Mouse (Mus musculus): ENCODE data around the gene Cltb. TPM values are rescaled to one million over a fixed set of nuclear protein-coding genes. Genes with fewer than 3 reads are reported as not detected.
"Not testable (repeated sequence)": the region's sequence is repeated elsewhere in the genome, so short reads cannot be mapped to it uniquely, and the experiment has no call there.

The Cltb gene
- polyA plus RNA-seq, 1 experiment from 2014 or later = 154 TPM

DNA sequence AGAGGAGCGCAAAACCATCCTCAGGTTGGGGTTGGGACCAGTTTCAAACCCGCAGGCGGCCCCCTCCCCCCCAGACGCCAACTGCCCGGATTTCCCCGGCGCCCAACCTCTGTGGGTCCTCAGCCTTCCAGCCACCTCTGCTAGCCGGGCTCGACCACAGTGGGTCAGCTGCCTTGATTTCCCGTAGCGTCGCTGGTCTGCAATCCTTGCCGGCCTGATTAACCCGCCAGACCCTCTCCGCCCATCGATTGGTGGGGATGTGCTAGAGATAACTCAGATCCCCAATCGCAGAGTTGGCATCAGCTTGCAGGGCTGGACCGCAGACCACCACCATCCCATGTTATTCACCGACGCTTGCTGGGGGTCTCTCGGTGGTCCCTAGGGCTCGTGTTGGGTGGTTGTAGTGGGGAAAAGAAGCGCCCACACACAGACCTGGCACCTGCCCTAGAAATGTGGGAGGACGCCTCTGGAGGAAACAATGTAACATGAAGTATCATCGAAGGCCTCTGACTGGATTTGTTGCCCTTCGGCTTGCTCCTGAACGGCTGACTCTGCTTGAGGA, 10.9 kb upstream of the Cltb start:
- Histone ChIP-seq H3K27ac (ENCODE audit: low read depth, low read length) (peak overlapping the region; percentile 80), H3K9ac (ENCODE audit: low read depth, low read length) (peak overlapping the region; percentile 95), H3K9me3 (ENCODE audit: control insufficient read depth) (no peaks in the 10 kb centered on the region), H3K4me3 (ENCODE audit: low read depth, low read length) (peak overlapping the region; percentile 95), H3K36me3 (ENCODE audit: control insufficient read depth, insufficient read depth) (no peaks in the 10 kb centered on the region), H3K27me3 (replicated peaks; ENCODE audit: control insufficient read depth, insufficient read depth, low read length) (no peaks in the 10 kb centered on the region), H3K4me1 (replicated peaks; ENCODE audit: control insufficient read depth, insufficient read depth, low read length) (0 out of 2 replicates have a peak, but pooled peaks cover 2% of the 10 kb centered on the region), H3K4me2 (replicated peaks; ENCODE audit: low read depth) (peak overlapping the region; percentile 77)
- under 1% methylated on average over 27 of the region's 27 CpGs for WGBS
- TF ChIP-seq CTCF (IDR thresholded peaks at IDR 0.05; ENCODE audit: low read depth) = no peak
- ATAC-seq = peak; percentile 46

DNA sequence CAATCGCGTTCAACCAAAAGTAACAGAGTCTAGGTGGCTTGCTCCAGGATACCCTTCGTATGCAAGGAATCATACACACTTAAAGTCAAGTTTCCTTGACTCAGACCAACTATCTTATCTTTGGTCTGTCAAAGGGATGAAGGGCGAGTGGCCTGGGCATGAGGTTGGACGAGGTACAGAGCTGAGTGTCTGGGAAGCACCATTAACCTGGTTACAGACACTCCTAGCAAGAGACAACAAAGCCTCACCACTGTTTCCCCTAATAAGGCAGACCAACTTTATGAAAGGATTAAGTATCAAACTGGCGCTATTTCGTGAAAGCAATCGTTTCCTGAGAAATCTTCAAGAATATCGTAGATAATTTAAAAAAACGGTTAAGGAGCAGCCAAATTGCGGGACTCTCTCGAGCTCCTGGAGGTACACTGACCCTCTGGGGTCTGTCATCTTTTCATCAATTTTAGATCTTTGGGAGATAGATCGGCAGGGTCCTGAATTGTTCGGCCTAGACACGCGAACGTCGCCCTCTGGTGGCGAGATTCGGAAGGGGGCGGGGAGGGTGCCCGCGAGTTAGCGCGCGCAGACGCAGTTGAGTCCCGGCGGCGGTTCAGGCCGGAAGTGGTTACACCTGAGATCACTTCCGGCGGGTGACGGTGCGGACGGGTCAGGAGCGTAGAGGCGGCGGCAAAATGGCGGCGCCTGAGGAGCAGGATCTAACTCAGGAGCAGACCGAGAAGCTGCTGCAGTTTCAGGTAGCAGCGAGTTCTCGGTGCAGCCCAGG, 10.2 kb upstream of the Cltb start, which contains the start of gene Faf2:
Gene Faf2 (plus strand): TSS at position 630 of the 778 bp plus-strand sequence.
- H3K4me1 ChIP-seq (replicated peaks; ENCODE audit: control insufficient read depth, insufficient read depth, low read length) = 0 out of 2 replicates have a peak, but pooled peaks cover 2% of the 10 kb centered on the region
- peak within 1 kb of the TSS; percentile 80 for H3K27ac ChIP-seq (ENCODE audit: low read depth, low read length)
- peak within 1 kb of the TSS; percentile 95 for H3K9ac ChIP-seq (ENCODE audit: low read depth, low read length)
- ATAC-seq = peak; percentile 95
- no peaks in the 10 kb centered on the region for H3K27me3 ChIP-seq (replicated peaks; ENCODE audit: control insufficient read depth, insufficient read depth, low read length)
- no peaks in the 10 kb centered on the region for H3K9me3 ChIP-seq (ENCODE audit: control insufficient read depth)
- H3K4me3 ChIP-seq (ENCODE audit: low read depth, low read length) = peak within 1 kb of the TSS; percentile 95
- peak; percentile 98 for TF ChIP-seq CTCF (IDR thresholded peaks at IDR 0.05; ENCODE audit: low read depth)
- H3K4me2 ChIP-seq (replicated peaks; ENCODE audit: low read depth) = peak within 1 kb of the TSS; percentile 77
- H3K36me3 ChIP-seq (ENCODE audit: control insufficient read depth, insufficient read depth) = no peaks in the 10 kb centered on the region
- WGBS = 9% methylated on average over 44 of the region's 44 CpGs

DNA sequence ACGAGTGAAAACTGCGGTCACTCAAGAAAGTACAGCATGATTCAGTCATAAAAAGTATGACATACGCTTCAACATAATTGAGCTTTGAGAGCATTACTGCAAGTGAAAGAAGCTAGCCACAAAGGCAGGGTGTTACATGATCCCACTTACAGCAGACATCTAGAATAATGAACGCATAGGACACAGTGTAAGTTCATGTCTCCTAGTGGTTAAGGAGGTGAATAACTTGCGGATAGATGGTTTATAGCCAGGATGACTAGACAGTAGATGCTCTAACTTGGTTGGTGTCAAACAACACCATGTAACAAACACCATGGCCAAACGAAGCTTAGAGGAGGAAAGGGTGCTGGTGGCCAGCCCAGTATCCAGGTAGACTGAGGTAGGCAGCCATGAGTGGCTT, 5.9 kb upstream of the Cltb start:
- no peak overlapping the region for H3K9ac ChIP-seq (ENCODE audit: low read depth, low read length)
- H3K36me3 ChIP-seq (ENCODE audit: control insufficient read depth, insufficient read depth) = no peaks in the 10 kb centered on the region
- WGBS = 69% methylated on average over 6 of the region's 6 CpGs
- no peak overlapping the region for H3K4me2 ChIP-seq (replicated peaks; ENCODE audit: low read depth)
- H3K27me3 ChIP-seq (replicated peaks; ENCODE audit: control insufficient read depth, insufficient read depth, low read length) = no peaks in the 10 kb centered on the region
- no peak overlapping the region for H3K27ac ChIP-seq (ENCODE audit: low read depth, low read length)
- ATAC-seq = no peak
- no peaks in the 10 kb centered on the region for H3K4me1 ChIP-seq (replicated peaks; ENCODE audit: control insufficient read depth, insufficient read depth, low read length)
- H3K9me3 ChIP-seq (ENCODE audit: control insufficient read depth) = no peaks in the 10 kb centered on the region
- TF ChIP-seq CTCF (IDR thresholded peaks at IDR 0.05; ENCODE audit: low read depth) = peak; percentile 52
- no peak overlapping the region for H3K4me3 ChIP-seq (ENCODE audit: low read depth, low read length)

DNA sequence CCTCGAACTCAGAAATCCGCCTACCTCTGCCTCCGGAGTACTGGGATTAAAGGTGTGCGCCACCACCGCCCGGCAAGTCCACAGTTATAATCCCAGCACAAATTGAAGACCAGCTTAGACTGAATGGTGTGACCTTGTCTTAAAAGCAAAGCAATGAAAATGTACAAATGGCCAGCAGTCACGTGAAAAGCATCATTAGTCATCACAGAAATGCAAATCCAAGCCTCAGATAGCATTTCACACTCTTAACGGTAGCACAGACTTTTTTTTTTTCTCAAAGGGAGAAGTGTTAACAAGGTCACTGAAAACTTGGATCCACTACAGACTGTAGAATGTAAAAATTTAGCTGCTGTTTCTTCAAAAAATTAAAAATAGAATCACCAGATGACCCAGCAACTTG, 5.2 kb upstream of the Cltb start:
- Histone ChIP-seq H3K9ac (ENCODE audit: low read depth, low read length) (no peak overlapping the region), H3K27ac (ENCODE audit: low read depth, low read length) (no peak overlapping the region), H3K27me3 (replicated peaks; ENCODE audit: control insufficient read depth, insufficient read depth, low read length) (no peaks in the 10 kb centered on the region), H3K9me3 (ENCODE audit: control insufficient read depth) (no peaks in the 10 kb centered on the region), H3K4me3 (ENCODE audit: low read depth, low read length) (no peak overlapping the region), H3K4me2 (replicated peaks; ENCODE audit: low read depth) (no peak overlapping the region), H3K36me3 (ENCODE audit: control insufficient read depth, insufficient read depth) (no peaks in the 10 kb centered on the region), H3K4me1 (replicated peaks; ENCODE audit: control insufficient read depth, insufficient read depth, low read length) (no peaks in the 10 kb centered on the region)
- 73% methylated on average over 8 of the region's 8 CpGs for WGBS
- no peak for ATAC-seq
- TF ChIP-seq CTCF (IDR thresholded peaks at IDR 0.05; ENCODE audit: low read depth) = no peak

DNA sequence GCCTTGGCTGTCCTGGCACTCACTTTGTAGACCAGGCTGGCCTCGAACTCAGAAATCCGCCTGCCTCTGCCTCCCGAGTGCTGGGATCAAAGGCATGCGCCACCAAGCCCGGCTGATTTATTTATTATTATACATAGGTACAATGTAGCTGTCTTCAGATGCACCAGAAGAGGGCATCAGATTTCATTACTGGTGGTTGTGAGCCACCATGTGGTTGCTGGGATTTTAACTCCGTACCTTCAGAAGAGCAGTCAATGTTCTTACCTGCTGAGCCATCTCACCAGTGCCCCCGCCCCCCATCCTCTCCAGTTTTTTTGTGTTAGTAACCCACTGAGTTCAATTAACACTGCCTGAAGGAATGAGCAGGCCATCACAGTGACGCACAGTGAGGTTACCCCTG, 2.0 kb upstream of the Cltb start:
- 82% methylated on average over 8 of the region's 8 CpGs for WGBS
- H3K9ac ChIP-seq (ENCODE audit: low read depth, low read length); H3K9me3 ChIP-seq (ENCODE audit: control insufficient read depth); H3K4me1 ChIP-seq (replicated peaks; ENCODE audit: control insufficient read depth, insufficient read depth, low read length); H3K27ac ChIP-seq (ENCODE audit: low read depth, low read length); H3K4me3 ChIP-seq (ENCODE audit: low read depth, low read length); H3K4me2 ChIP-seq (replicated peaks; ENCODE audit: low read depth); ATAC-seq; H3K36me3 ChIP-seq (ENCODE audit: control insufficient read depth, insufficient read depth); H3K27me3 ChIP-seq (replicated peaks; ENCODE audit: control insufficient read depth, insufficient read depth, low read length): not testable (repeated sequence)
- TF ChIP-seq CTCF (IDR thresholded peaks at IDR 0.05; ENCODE audit: low read depth) = peak; percentile 62

DNA sequence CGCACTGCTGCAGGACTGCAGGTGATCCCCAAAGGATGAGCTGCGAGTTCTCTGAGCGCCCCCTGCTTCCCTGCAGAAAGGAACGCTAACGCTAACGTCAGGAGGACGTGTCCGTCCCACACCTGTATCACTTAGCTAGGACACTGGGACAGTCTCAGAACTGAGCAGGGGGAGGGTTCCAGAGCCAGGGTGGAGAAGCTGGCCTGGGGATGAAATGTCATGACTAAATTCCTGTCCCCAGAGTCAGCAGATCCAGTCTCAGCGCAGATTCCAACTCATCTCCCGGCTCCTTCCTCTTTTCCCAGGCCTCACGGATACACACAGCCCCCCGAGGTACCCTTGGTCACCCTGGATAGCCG, 552 bp downstream of the Cltb start:
- peak; percentile 44 for TF ChIP-seq CTCF (IDR thresholded peaks at IDR 0.05; ENCODE audit: low read depth)
- peak; percentile 22; the same call in 1 of the 2 replicates for ATAC-seq
- Histone ChIP-seq H3K4me2 (replicated peaks; ENCODE audit: low read depth) (peak overlapping the region; percentile 89), H3K9ac (ENCODE audit: low read depth, low read length) (peak overlapping the region; percentile 89), H3K4me3 (ENCODE audit: low read depth, low read length) (peak overlapping the region; percentile 78), H3K27ac (ENCODE audit: low read depth, low read length) (peak overlapping the region; percentile 88), H3K27me3 (replicated peaks; ENCODE audit: control insufficient read depth, insufficient read depth, low read length) (no peaks in the 10 kb centered on the region), H3K9me3 (ENCODE audit: control insufficient read depth) (no peaks in the 10 kb centered on the region), H3K4me1 (replicated peaks; ENCODE audit: control insufficient read depth, insufficient read depth, low read length) (no peaks in the 10 kb centered on the region; the same call in 1 of the 2 replicates), H3K36me3 (ENCODE audit: control insufficient read depth, insufficient read depth) (0 out of 2 replicates have a peak, but pooled peaks cover 7% of the 10 kb centered on the region)
- 6% methylated on average over 13 of the region's 13 CpGs for WGBS
